Mouse (Mus musculus) thymus, adult 2 months (tissue): ENCODE results near the gene Wscd1. TPM values are rescaled to one million over a fixed set of nuclear protein-coding genes. Genes with fewer than 3 reads are reported as not detected.
"Not testable (repeated sequence)": the region's sequence is repeated elsewhere in the genome, so short reads cannot be mapped to it uniquely, and the experiment has no call there.

Experiments used
- DNase-seq: peaks from one replicate; pipeline ENCODE4 v3.0.0; 2021
- H3K27ac ChIP-seq: fragments of 200-500 bp; 2 replicates; pipeline ENCODE4 v1.5.1; 2012; ENCODE audit warnings: low read length, control low read depth; ENCODE audit not compliant: control insufficient read depth, insufficient read depth
- H3K27me3 ChIP-seq: fragments of 200-500 bp; 2 replicates; pipeline ENCODE4 v1.6.1; 2012; ENCODE audit warnings: mild to moderate bottlenecking, low read length, moderate library complexity, mixed read lengths; ENCODE audit not compliant: control insufficient read depth, insufficient read depth
- H3K36me3 ChIP-seq: fragments of 200-500 bp; 2 replicates; pipeline ENCODE4 v1.6.1; 2012; ENCODE audit warnings: mild to moderate bottlenecking, low read length, moderate library complexity; ENCODE audit not compliant: control insufficient read depth, insufficient read depth
- H3K4me1 ChIP-seq: fragments of 200-500 bp; replicated peaks from 2 replicates; pipeline ENCODE4 v1.6.1; 2012; ENCODE audit warnings: low read length; ENCODE audit not compliant: control insufficient read depth, insufficient read depth
- H3K4me3 ChIP-seq: fragments of 200-500 bp; 2 replicates; pipeline ENCODE4 v1.5.1; 2012; ENCODE audit warnings: mild to moderate bottlenecking, low read length, control low read depth, moderate library complexity; ENCODE audit not compliant: control insufficient read depth, insufficient read depth
- CTCF ChIP-seq: fragments of 200-500 bp; IDR thresholded peaks from 2 replicates; pipeline ENCODE4 v1.5.1; 2012; ENCODE audit warnings: mild to moderate bottlenecking, control low read depth, low read length, moderate library complexity, borderline replicate concordance; ENCODE audit not compliant: control insufficient read depth, poor library complexity, insufficient read depth; ENCODE audit errors: extremely low read depth
- POLR2A ChIP-seq: fragments of 200-500 bp; IDR thresholded peaks from 2 replicates; pipeline ENCODE4 v1.6.1; 2012; ENCODE audit warnings: mild to moderate bottlenecking, low read length, control low read depth, moderate library complexity; ENCODE audit not compliant: control insufficient read depth, poor library complexity, insufficient read depth; ENCODE audit errors: extremely low read depth
- WGBS: fragments of 180-500 bp; shearing (Covaris S2); methylation state at CpG from one replicate; pipeline ENCODE4 v1.1.7; 2018; 5-methylcytosine and 5-hydroxymethylcytosine counted together
- polyA plus RNA-seq: library from polyadenylated mRNA; depleted of rRNA; stranded (reverse); fragments of >200 nt; gene quantifications from 2 replicates; pipeline ENCODE4 v1.2.3, GENCODE M21; 2012

Wscd1 gene
- polyA plus RNA-seq, 1 experiment, result 16.6 TPM

DNA sequence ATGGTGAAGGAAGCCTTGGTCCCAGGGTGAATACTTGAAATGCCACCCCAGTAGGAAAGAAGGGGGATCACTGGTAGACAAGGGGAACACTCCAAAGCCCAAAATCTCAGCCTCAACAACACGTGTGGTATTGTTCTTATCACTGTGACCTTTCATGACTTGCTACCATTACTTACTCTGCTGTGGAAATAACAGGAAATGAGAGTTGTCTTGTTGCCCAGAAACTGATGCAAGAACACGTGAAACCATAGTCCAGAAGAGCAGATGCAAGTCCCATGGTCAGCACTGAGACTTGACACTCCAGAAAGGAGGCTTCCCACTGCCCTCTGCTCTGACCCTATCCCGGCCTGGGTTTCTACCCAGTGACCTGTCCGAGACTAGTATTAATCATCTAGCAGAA lies 67.6 kb downstream of the Wscd1 start:
- DNase-seq, result no peak
- no peak for TF ChIP-seq POLR2A
- no peak for TF ChIP-seq CTCF
- WGBS, result 52% methylated on average over 4 of the region's 4 CpGs
- Histone ChIP-seq H3K4me3 (no peak overlapping the region), H3K4me1 (no peaks in the 10 kb centered on the region), H3K27me3 (no peaks in the 10 kb centered on the region), H3K27ac (no peak overlapping the region), H3K36me3 (no peaks in the 10 kb centered on the region)

DNA sequence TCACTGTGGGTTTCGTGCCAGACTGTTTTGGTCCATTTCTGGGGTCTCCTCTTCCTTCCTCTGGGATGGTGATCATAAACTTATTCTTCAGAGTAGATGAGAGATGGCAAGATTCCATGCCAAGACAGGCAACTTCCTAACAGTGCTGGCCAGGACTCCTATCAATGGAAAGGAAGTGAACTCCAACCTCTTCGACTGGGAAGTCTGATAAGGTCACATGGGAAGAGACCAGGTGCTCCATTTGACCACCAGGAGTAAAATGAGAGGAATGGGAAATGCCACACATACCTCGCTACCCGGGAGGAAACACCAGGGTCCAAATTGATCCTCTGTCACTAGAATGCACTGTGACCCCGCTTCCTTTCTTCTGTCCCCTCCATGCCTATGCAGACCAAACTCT lies 68.4 kb downstream of the Wscd1 start:
- Histone ChIP-seq H3K4me3 (no peak overlapping the region), H3K4me1 (no peaks in the 10 kb centered on the region), H3K27ac (no peak overlapping the region), H3K36me3 (no peaks in the 10 kb centered on the region), H3K27me3 (no peaks in the 10 kb centered on the region)
- WGBS, result 23% methylated on average over 5 of the region's 5 CpGs
- no peak for DNase-seq
- no peak for TF ChIP-seq CTCF
- no peak for TF ChIP-seq POLR2A

DNA sequence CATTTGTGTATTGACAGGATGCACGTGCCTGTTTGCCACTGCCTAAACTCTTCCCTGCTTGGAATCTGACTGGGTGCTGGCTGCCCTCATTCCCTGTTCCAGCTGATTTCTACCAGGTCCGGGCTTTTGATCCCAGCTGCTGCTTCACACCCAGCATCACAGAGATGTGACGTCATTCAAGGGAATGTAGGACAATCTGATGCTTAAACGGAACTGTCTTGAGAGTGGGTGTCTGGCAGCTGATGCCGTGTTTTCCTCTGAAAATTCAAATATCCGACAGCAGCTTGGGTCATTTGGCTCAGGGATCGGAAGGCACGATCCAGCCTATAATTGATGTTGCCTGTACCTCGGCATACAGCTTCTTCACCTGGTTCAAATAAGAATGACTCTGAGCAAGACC lies 70.2 kb downstream of the Wscd1 start:
- no peak for TF ChIP-seq POLR2A
- TF ChIP-seq CTCF, result no peak
- no peak for DNase-seq
- WGBS, result 91% methylated on average over 9 of the region's 9 CpGs
- Histone ChIP-seq H3K4me3 (no peak overlapping the region), H3K27ac (no peak overlapping the region), H3K27me3 (no peaks in the 10 kb centered on the region), H3K4me1 (no peaks in the 10 kb centered on the region), H3K36me3 (no peaks in the 10 kb centered on the region)

DNA sequence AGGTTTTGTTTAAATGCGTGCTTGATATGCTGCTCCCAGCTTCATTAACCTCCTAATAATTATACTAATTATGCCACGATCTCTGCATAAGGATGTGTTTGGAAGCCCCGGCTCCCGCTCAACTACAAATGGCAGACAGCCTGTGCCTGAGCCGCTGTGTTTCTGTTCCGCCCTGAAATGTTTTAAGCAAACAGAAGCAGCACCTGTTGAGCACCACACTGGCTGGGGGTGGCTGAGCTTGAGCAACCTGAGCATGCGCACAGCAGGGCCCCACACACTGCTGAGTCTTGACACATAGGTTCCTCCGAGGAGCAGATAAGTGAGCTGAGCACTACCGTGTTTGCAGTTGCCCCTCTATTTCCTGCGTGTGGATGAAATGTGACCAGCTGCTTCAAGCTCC lies 71.1 kb downstream of the Wscd1 start:
- H3K4me3 ChIP-seq, result no peak overlapping the region
- TF ChIP-seq POLR2A (no peak), CTCF (no peak)
- no peak overlapping the region for H3K27ac ChIP-seq
- no peaks in the 10 kb centered on the region for H3K27me3 ChIP-seq
- DNase-seq, result no peak
- no peaks in the 10 kb centered on the region for H3K36me3 ChIP-seq
- no peaks in the 10 kb centered on the region for H3K4me1 ChIP-seq
- 63% methylated on average over 10 of the region's 10 CpGs for WGBS

DNA sequence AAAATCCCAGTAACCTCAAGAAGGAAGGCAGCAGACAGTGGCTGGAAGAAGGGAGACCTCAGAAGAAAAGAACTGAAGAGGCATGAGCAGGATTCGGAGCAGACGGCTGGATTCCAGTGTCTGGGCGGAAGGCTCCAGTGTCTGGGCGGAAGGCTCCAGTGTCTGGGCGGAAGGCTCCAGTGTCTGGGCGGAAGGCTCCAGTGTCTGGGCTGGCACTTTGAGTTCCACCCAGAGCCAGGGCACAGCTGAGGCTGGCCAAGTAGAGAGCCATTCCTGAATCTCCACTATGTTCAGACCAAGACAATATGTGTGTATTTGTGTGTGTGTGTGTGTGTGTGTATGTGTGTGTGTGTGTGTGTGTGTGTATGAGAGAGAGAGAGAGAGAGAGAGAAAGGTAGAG lies 71.8 kb downstream of the Wscd1 start:
- not testable (repeated sequence) for H3K4me3 ChIP-seq, H3K4me1 ChIP-seq, H3K36me3 ChIP-seq, H3K27ac ChIP-seq, H3K27me3 ChIP-seq, DNase-seq
- WGBS, result 90% methylated on average over 6 of the region's 6 CpGs

DNA sequence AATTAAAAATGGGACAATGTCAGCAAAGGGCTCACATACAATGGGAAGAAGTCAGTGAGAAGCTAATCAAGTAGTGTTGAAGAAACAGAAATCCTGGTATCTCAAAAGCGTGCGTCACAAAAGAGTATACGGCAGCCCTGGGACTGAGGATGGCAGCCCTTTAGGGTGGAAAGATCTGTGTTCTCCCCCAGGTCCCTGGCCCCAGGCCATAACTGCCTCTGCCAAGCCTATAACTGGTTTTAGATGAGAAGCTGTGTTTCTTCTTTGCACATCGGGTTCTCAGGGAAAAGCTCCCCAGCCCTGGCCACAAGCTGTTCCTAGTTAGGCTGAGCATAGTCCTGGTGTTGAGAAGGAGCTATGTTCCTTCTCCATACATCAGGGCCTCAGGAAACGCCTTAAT lies 72.3 kb downstream of the Wscd1 start:
- Histone ChIP-seq H3K36me3 (no peaks in the 10 kb centered on the region), H3K27me3 (no peaks in the 10 kb centered on the region), H3K4me1 (no peaks in the 10 kb centered on the region), H3K4me3 (no peak overlapping the region), H3K27ac (no peak overlapping the region)
- TF ChIP-seq CTCF (no peak), POLR2A (no peak)
- 89% methylated on average over 5 of the region's 5 CpGs for WGBS
- DNase-seq, result no peak

DNA sequence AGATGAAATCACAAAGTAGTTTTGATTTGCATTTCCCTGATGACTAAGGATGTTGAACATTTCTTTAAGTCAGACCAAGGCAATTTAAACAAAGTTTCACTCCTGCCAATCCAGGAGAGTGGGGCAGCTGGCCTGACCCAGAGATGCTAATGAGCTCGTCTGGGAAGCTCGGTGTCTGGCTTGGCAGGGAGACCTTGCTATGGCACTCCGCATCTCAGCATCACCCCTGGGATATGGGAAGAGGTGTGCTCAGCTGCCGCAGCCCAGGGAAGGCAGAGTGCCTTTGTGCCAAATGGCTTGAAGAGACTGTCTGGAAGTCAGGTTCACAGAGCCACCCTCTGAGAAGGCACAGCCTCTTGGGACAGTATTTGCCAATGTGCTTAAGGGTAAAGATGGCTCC lies 75.3 kb downstream of the Wscd1 start:
- TF ChIP-seq POLR2A (no peak), CTCF (no peak)
- WGBS, result 75% methylated on average over 4 of the region's 4 CpGs
- Histone ChIP-seq H3K27ac (no peak overlapping the region), H3K4me1 (no peaks in the 10 kb centered on the region), H3K4me3 (no peak overlapping the region), H3K36me3 (no peaks in the 10 kb centered on the region), H3K27me3 (no peaks in the 10 kb centered on the region)
- DNase-seq, result no peak
